Mouse (Mus musculus): ENCODE data around the gene Chrnb2. TPM values are rescaled to one million over a fixed set of nuclear protein-coding genes. Genes with fewer than 3 reads are reported as not detected.

Gene Chrnb2
- total and polyA plus RNA-seq, 3 experiments = 1.6 to 4.0 TPM; not detected in 1

- TF ChIP-seq JUND (IDR thresholded peaks at IDR 0.05; ENCODE audit: low read depth, low read length) (no peak), NRF1 (IDR thresholded peaks at IDR 0.05; ENCODE audit: insufficient read depth, low read depth, low read length, poor library complexity, severe bottlenecking) (peak; percentile 26; the same call in 1 of the 2 replicates), MYC (IDR thresholded peaks at IDR 0.05; ENCODE audit: low read depth, low read length) (peak; percentile 49; the same call in 1 of the 2 replicates), MYB (IDR thresholded peaks at IDR 0.05; ENCODE audit: low read depth, low read length) (no peak), ZMIZ1 (IDR thresholded peaks at IDR 0.05; ENCODE audit: low read depth, low read length) (peak; percentile 69; the same call in 1 of the 2 replicates)
Measured at GRCm38 (mm10) chr3:89730350-89731331, 33.8 kb downstream of the Chrnb2 start (continued).

GRCm38 (mm10) chr3:89728848-89729247, 35.6 kb downstream of the Chrnb2 start:
- peak; percentile 46 for DNase-seq (ENCODE audit: low read depth, low spot score)
- peaks cover 5 to 19% of the 10 kb centered on the region in 2 experiments for H3K4me1 ChIP-seq (ENCODE audit: control insufficient read depth in 1 of 2, insufficient read depth in 2 of 2, low read length in 2 of 2)
- no peak overlapping the region for H3K4me3 ChIP-seq (ENCODE audit: control insufficient read depth in 1 of 2, insufficient read depth in 1 of 2, low read depth in 2 of 2, low read length in 2 of 2)

GRCm38 (mm10) chr3:89727028-89727427, 37.4 kb downstream of the Chrnb2 start:
- H3K79me2 ChIP-seq (ENCODE audit: control insufficient read depth, insufficient read depth, low read length, poor library complexity) = peaks cover 24% of the 10 kb centered on the region
- H3K9me3 ChIP-seq (replicated peaks; ENCODE audit: insufficient read depth, low read length) = no peaks in the 10 kb centered on the region
- peak overlapping the region in 1 of 2 experiments; percentile 26; a peak in 1 of 4 replicates for H3K4me3 ChIP-seq (ENCODE audit: control insufficient read depth in 1 of 2, insufficient read depth in 1 of 2, low read depth in 2 of 2, low read length in 2 of 2)
- peak overlapping the region; percentile 20; the same call in 1 of the 2 replicates for H3K9ac ChIP-seq (ENCODE audit: control insufficient read depth, low read depth, low read length, poor library complexity, severe bottlenecking)
- H3K36me3 ChIP-seq (ENCODE audit: control insufficient read depth in 1 of 2, insufficient read depth in 2 of 2, low read length in 2 of 2) = peaks cover 0 to 14% of the 10 kb centered on the region in 2 experiments; a peak in 2 of 4 replicates
- peak; percentile 94 for DNase-seq (ENCODE audit: low read depth, low spot score)
- H3K4me1 ChIP-seq (ENCODE audit: control insufficient read depth in 1 of 2, insufficient read depth in 2 of 2, low read length in 2 of 2) = peaks cover 5 to 18% of the 10 kb centered on the region in 2 experiments
- H3K27ac ChIP-seq (ENCODE audit: control insufficient read depth, low read depth, low read length) = peak overlapping the region; percentile 6; the same call in 1 of the 2 replicates
- no peaks in the 10 kb centered on the region for H3K27me3 ChIP-seq (ENCODE audit: control insufficient read depth in 1 of 2, insufficient read depth in 2 of 2, low read length in 2 of 2)
- TF ChIP-seq E2F4 (IDR thresholded peaks at IDR 0.05; ENCODE audit: borderline replicate concordance, low read depth, low read length) = no peak
- no peak for TF ChIP-seq POLR2A (IDR thresholded peaks at IDR 0.05; ENCODE audit: control insufficient read depth in 1 of 2, insufficient read depth in 1 of 2, low read depth in 1 of 2, low read length in 2 of 2, poor library complexity in 1 of 2)
- peak; percentile 28 to 35; a peak in 2 of 4 replicates for TF ChIP-seq EP300 (IDR thresholded peaks at IDR 0.05; ENCODE audit: low read depth in 1 of 2, low read length in 2 of 2)
- 0 out of 2 replicates have a peak, but pooled peaks have one; percentile 54 for TF ChIP-seq MXI1 (IDR thresholded peaks at IDR 0.05; ENCODE audit: low read depth, low read length)
- TF ChIP-seq MYB (IDR thresholded peaks at IDR 0.05; ENCODE audit: low read depth, low read length) = 0 out of 2 replicates have a peak, but pooled peaks have one; percentile 22
- 0 out of 2 replicates have a peak, but pooled peaks have one; percentile 52 for TF ChIP-seq HCFC1 (IDR thresholded peaks at IDR 0.05; ENCODE audit: low read depth, low read length)
- no peak for TF ChIP-seq TAL1 (IDR thresholded peaks at IDR 0.05; ENCODE audit: low read length)
- no peak for TF ChIP-seq CHD2 (IDR thresholded peaks at IDR 0.05; ENCODE audit: low read length)
- TF ChIP-seq TCF12 (IDR thresholded peaks at IDR 0.05; ENCODE audit: low read depth, low read length) = 0 out of 2 replicates have a peak, but pooled peaks have one; percentile 21
- TF ChIP-seq RCOR1 (IDR thresholded peaks at IDR 0.05; ENCODE audit: low read depth, low read length) = peak; percentile 42; the same call in 1 of the 2 replicates
- TF ChIP-seq SIN3A (IDR thresholded peaks at IDR 0.05; ENCODE audit: low read length) = peak; percentile 70; the same call in 1 of the 2 replicates
- no peak for TF ChIP-seq UBTF (IDR thresholded peaks at IDR 0.05; ENCODE audit: borderline replicate concordance, insufficient read depth, low read depth, low read length)
- TF ChIP-seq SMC3 (IDR thresholded peaks at IDR 0.05; ENCODE audit: low read depth, low read length) = peak; percentile 86
- TF ChIP-seq ELF1 (IDR thresholded peaks at IDR 0.05; ENCODE audit: low read depth, low read length) = peak; percentile 83
- 0 out of 2 replicates have a peak, but pooled peaks have one; percentile 25 for TF ChIP-seq MAZ (IDR thresholded peaks at IDR 0.05; ENCODE audit: low read depth, low read length)
- TF ChIP-seq MAX (IDR thresholded peaks at IDR 0.05; ENCODE audit: low read length) = peak; percentile 64
- TF ChIP-seq GATA1 (IDR thresholded peaks at IDR 0.05; ENCODE audit: low read depth, low read length) = no peak

More at GRCm38 (mm10) chr3:89728848-89729247, 35.6 kb downstream of the Chrnb2 start:
- Histone ChIP-seq H3K9ac (ENCODE audit: control insufficient read depth, low read depth, low read length, poor library complexity, severe bottlenecking) (no peak overlapping the region), H3K27ac (ENCODE audit: control insufficient read depth, low read depth, low read length) (no peak overlapping the region), H3K9me3 (replicated peaks; ENCODE audit: insufficient read depth, low read length) (no peaks in the 10 kb centered on the region), H3K36me3 (ENCODE audit: control insufficient read depth in 1 of 2, insufficient read depth in 2 of 2, low read length in 2 of 2) (peaks cover under 1 to 16% of the 10 kb centered on the region in 2 experiments), H3K79me2 (ENCODE audit: control insufficient read depth, insufficient read depth, low read length, poor library complexity) (peaks cover 33% of the 10 kb centered on the region), H3K27me3 (ENCODE audit: control insufficient read depth in 1 of 2, insufficient read depth in 2 of 2, low read length in 2 of 2) (no peaks in the 10 kb centered on the region)
- TF ChIP-seq ZMIZ1 (IDR thresholded peaks at IDR 0.05; ENCODE audit: low read depth, low read length) (no peak), MEF2A (IDR thresholded peaks at IDR 0.05; ENCODE audit: extremely low read depth, insufficient replicate concordance, low read depth, low read length, poor library complexity, severe bottlenecking) (no peak), BHLHE40 (IDR thresholded peaks at IDR 0.05; ENCODE audit: borderline replicate concordance, low read depth, low read length) (no peak), RAD21 (IDR thresholded peaks at IDR 0.05; ENCODE audit: low read depth, low read length) (peak; percentile 26), CTCF (IDR thresholded peaks at IDR 0.05 in 2 of 3, conservative IDR thresholded peaks at IDR 0.05 in 1 of 3; ENCODE audit: control insufficient read depth in 1 of 3, insufficient read depth in 1 of 3, low read depth in 2 of 3, low read length in 3 of 3, poor library complexity in 1 of 3, severe bottlenecking in 1 of 3) (peak; percentile 13 to 49 (median 14); a peak in 3 of 6 replicates), POLR2AphosphoS5 (IDR thresholded peaks at IDR 0.05; ENCODE audit: borderline replicate concordance, low read depth, low read length) (no peak), EP300 (IDR thresholded peaks at IDR 0.05; ENCODE audit: low read depth in 1 of 2, low read length in 2 of 2) (no peak), KAT2A (conservative IDR thresholded peaks at IDR 0.05; ENCODE audit: low read depth, low read length) (no peak), JUND (IDR thresholded peaks at IDR 0.05; ENCODE audit: low read depth, low read length) (no peak), SMC3 (IDR thresholded peaks at IDR 0.05; ENCODE audit: low read depth, low read length) (peak; percentile 29; the same call in 1 of the 2 replicates)
